Mouse (Mus musculus): Measurements from ENCODE around the gene Eva1b. TPM values are rescaled to one million over a fixed set of nuclear protein-coding genes. Genes with fewer than 3 reads are reported as not detected.

The Eva1b gene
- total RNA-seq (2021): 1 to 10 TPM; 2.4 to 2.9 TPM
- long read RNA-seq, experiment 1, partial matches to known transcripts: 0 of 3 reads
- long read RNA-seq, experiment 1, other reads (novel, unspliced or antisense): 1 of 3 reads
- long read RNA-seq, experiment 2, partial matches to known transcripts: 0 of 1 reads
- long read RNA-seq, experiment 2, other reads (novel, unspliced or antisense): 1 of 1 reads

DNA sequence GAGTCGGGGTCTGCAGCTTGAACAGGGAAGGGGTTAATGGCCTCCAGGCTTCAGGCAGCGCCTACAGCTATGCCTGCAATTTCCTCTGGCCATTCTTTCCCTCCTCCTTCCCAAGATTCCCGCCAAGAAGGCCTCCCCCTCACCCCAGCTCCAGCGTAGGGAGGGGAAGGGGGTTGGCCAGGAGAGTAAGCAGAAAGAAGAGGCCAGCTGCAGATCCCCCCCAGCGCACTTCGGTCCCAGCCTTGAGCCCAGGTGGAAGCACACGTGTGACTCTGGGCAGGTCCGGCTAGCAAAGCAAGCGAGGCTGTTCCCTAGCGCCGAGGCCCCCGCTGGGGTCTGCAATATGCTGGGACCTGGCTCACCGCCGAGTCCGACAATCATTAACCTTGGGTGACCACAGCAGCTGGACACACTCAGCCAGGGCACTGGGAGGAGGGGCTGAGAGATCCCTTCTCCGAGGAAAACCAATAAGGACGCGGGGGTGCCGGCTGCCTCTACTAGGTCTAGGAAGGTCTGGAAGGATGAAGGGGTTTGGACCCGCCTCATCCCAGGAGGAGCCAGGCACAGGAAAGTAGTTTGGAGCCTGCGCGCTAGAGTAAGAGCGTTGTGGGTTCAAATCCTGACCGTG, at the start of gene Eva1b:
Gene Eva1b, plus strand, starts transcription at position 212 of the 628 bp plus-strand sequence.
- DNase-seq (ENCODE audit: low spot score in 2 of 2): no peak

DNA sequence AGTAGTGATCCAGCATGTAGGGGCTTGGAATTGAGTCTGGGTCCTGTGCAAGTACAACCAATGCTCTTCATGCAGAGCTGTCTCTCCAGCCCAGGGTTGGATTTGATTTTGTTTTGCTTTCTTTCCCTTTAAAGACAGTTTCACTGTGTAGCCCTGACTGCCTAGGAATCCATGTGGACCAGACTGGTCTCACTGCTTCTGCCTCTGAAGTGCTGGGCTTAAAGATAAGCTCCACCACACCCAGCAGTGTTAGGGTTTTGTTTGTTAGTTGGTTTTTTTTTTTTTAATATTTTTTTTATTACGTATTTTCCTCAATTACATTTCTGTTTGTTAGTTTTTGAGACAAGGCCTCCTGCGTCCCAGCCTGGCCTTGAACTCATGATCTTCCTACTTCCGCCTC, 48.2 kb upstream of the Eva1b start:
- no peak for DNase-seq (ENCODE audit: low spot score in 2 of 2)

DNA sequence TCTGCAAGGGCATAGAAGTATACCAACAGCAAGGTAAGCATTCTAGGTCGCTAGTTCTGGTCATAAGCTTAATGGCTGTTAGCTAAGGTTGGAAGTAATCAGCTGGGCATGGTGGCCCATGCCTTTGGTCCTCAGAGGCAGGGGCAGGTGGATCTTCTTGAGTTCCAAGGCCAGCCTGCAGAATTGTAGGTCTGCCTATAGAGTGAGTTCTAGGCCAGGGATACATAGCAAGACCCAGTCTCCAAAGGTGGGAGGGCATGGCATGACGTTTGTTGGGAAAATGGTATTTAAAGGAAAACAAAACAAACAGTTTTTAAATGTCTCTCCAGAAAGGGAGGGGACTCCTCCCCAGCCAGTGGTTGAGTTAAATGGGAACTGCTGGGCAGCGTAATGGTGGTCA, 46.8 kb upstream of the Eva1b start:
- DNase-seq (ENCODE audit: low spot score in 2 of 2): no peak

DNA sequence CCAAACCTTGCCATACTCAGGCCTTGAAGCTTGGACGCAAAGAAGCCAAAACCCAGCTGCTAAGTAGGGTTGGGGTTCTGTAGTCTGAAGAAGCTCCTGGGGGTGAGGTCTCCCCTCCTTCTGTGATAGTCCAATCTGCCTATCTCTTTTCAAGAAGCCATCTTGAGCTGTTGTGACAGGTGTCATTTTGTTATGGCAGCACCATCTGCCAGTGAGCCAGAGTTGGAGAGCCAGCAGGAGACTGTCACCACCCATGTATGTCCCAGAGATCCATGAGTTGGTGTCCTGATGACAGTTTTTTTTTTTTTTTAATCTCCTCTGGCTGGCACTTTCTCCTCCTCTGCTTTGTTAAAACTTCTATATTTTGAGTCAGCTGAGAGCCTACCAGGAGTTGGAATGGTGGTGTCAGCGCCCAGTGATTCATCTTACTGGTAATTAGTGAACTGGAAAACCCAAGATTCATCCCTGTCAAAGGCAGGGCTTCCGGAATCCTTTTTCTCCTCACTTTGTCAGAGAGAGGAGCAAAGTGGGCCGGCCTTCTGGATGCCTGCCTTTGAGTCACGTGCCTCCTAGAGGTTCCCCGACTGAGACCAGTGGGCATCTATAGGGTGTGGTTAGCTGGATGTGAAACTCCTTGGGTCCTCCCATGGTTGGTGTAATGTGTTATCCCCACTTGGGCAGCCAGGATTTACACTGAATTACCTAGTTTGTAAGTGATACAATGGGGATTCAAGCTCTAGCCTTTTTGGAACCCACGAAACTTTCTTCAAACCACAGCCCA, 45.3 kb upstream of the Eva1b start:
- peak; percentile 40 to 44 for DNase-seq (ENCODE audit: low spot score in 2 of 2)

DNA sequence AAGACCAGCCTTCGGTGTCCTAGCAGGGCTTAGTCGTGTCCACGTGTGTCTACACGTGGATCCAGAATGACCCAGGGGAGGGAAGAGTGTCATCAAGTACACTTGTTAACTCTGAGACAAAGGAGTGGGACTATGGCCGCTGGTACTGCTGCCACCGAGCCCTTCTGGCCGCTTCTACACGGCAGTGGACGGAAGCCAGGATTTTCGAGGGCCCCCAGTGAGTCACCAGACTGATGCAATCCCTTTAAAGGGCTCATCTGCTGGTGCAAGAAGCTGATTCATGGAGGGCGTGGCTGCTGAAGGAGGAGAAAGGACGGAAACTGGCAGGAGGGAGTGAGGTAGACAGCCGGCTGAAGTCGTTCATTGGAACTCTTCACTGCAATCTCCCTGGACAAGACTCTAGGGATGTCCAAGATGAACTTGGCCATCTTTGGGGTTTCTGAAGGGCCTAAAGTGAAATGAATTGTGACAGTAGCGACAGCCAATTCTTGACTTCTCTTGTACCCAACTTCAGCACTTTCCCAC, 44.4 kb upstream of the Eva1b start:
- peak; percentile 84 to 85 for DNase-seq (ENCODE audit: low spot score in 2 of 2)

DNA sequence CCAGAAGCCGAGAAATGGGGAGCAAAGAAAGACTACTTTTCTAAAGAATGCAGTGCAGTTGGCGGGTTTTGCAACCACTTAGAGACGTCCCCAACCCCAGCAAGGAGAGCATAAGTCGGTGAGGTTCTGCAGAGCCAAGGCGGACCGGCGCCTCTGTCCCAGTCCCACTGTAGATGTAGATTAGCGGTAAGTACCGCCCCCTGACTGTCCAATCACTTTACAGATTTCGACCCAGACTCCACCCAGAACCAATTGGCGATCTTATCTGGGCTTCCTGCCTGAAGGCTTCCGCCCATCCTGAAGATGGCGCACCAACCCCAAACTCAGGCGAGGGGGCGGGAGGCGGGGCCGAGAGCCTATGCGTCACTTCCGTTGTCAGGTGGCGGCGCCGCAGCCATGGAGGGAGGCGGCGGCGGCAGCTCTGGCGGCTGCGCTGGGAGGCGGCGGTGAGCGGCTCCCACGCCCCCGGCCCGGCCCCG, 43.9 kb upstream of the Eva1b start, which contains the start of gene Stk40:
Gene Stk40, plus strand, starts transcription at position 368 of the 479 bp plus-strand sequence.
- peak; percentile 90 to 95 for DNase-seq (ENCODE audit: low spot score in 2 of 2)

DNA sequence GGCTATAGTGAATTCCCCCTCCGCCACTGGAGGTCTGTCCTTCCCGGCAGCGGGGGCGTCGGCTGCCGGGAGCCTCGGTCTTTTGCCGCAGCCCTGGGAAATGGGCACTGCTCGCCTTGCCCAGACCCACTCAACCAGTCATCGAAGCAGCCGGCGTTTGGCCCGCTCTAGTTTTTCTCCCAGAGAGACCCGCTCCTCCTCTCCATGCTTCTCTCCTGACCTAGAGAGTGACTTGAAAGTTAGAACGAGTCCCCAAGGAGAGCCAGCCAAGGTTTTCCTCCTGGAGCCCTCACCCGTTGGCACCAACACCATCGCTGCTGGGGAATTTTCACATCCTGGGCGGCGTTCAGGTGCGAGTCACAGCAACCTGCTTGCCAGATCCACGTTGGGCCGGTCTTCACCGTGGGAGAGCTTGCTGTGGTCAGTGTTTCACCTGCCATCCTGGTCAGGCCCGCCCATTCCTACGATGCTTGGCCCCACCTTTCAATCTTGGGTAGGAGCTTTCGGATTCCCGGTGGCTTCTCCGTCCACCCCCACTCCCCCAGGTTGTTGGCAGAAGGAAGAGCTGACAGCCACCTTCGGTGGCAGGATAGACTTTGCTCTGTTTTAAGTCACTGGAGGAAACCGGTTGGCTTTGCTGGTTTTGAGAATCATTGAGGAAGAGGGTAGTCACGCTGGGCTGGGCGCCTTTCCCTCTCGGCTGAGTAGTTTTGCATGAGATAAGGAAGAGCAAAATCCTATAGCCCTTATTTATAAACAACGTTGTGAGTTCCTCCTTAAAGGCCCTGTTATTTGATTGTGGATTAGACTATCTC, 43.1 kb upstream of the Eva1b start:
- DNase-seq (ENCODE audit: low spot score in 2 of 2): peak; percentile 33 to 44

DNA sequence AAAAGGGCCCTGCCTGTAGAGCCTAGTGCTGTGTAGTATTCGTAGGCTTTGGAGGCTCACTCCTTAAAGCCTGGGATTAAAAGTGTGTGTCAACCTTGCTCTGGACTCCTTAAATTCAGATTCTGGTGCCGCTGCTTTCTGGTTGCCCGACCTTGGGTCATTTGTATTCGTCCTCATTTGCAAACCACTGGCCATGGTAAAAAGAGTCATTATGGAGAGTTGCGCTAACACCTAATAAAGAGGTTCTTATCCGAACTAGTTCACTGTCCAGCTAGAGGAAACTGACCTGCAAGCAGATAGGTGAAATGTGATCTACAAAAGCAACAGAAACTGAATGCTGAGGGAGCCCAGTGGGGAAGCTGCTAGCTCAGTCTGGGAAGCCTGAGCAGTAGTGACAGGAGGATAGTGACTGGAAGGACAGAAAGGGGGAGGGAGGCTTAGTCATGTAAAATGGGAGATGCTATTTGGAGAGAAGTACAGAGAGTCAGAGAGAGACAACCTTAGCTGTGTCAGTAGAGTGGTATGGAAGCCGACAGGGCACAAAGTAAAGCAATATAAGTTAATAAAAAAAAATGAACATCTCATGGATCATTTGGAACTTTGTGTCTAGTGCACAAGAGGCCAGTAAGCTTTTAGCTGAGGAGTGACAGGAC, 42.3 kb upstream of the Eva1b start:
- DNase-seq (ENCODE audit: low spot score in 2 of 2): no peak

DNA sequence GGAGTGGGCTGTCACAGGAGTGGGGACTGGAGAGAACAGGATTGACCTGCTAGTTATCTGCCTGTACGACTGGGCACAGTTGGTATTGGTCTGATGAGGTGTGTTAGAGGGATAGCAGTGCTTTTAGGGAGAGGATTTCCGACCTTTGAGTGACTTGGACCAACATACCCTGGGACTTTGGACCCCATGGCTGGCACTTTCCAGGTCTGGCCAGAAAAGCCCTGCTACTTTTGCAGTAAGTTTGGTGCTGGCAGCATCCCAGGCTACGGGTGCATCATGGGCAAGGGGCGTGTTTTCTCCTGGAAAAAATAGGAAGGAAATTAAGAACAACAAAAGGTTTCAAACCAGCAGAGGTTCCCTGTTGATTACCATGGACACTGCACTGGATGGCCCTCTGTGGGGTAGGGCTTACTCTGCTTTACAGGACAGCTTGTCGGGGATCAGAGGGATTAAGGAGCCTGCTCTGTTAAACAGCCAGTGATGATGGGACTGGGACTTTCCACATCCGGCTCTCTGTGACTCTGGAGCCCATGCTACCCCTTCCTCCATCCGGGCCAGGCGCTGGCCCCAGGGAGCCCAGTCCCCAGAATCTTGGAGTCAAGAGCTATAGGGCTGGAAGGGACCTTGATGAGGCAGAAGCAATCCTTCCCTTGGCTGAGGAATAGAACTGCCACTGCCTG, 39.3 kb upstream of the Eva1b start:
- no peak for DNase-seq (ENCODE audit: low spot score in 2 of 2)

DNA sequence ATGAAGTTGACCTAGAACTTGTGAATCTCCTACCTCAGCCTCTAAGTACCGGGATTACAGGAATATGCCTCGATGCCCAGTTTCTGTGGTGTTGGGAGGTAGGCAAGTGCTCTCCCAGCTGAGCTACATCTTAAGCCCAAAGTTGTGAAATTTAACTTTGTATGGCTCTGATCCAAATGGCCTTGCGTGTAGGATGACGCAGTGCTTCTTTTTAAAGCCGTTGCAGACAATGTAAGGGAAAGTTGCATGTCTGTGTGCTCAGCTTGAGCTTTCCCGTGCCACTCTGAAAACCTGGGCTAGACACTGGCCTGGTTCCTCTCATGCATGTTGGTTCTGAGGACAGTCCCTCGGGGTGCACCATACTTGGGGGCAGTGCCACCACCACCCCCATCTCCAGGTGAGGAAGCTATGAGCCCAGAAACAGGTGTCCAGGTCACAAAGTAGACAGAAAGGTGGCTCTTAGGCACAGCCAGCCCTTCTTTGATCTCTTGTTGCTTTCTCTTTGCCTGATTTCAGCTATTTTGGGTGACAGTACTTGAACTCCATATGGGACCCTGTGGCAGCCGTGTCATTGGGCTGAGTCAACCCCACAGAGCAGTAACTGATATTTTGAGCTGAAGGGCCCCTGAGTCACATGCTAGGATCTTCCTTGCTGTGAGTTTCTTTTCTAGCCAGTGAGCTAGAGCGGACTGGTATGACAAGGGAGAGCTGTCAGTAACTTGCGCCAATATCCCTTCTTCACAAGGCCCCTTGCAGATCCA, 37.8 kb upstream of the Eva1b start:
- DNase-seq (ENCODE audit: low spot score in 2 of 2): no peak

DNA sequence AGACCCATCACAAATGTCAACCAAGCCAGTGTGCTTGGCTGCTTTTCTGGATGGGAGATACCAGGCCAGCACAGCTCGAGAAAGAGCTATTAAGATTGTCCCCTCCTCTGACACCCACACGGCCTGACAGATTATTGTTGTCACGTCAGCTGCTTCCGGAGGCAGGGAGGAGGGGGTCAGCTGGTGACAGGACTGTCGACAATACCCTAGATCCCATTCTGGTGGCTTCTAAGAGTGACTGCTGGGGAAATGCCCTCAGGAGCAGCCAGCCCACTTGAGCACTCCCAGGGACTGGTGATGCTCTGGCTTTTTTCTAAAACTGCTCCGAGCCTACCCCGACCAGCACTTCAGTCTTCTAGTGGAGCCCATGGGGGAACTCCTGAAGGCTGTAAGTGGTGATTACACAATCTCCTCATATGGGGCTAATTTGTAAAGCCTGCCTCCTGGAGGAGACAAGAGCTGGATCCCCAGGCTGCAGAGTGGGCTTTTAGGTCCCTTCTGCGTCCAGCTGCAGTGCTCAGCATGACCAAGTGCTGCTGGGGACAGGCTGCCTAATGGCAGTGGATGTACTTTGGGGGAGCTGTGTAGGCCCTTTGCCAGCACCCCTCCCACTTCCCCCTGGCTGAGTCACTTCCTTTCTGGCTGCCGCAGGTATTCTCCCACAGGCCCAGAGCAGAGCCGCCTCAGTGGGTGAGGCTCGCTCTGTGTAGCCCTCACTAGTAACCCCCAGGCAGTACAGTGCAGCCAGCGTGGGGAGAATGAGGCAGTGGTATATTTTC, 37.0 kb upstream of the Eva1b start:
- DNase-seq (ENCODE audit: low spot score in 2 of 2): peak; percentile 77 to 78

DNA sequence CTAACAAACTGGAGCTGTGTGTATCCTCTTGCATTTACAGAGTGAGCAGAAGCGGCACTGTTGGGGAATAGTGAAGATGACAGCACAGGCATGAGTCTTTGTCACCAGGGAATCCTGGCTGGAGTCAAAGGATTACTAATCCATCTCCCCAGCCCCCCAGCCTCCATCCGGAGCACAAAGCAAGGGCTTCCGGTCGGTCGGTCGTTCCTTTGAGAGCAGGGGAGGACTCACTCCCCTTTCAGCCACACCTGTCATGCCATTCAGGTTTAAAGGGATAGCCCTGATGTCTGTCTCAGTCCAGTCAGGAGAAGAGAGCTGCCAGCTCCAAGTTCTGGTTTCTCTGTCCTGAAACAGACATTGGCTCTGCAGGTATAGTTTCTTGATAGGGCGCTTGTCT, 36.4 kb upstream of the Eva1b start:
- DNase-seq (ENCODE audit: low spot score in 2 of 2): no peak

DNA sequence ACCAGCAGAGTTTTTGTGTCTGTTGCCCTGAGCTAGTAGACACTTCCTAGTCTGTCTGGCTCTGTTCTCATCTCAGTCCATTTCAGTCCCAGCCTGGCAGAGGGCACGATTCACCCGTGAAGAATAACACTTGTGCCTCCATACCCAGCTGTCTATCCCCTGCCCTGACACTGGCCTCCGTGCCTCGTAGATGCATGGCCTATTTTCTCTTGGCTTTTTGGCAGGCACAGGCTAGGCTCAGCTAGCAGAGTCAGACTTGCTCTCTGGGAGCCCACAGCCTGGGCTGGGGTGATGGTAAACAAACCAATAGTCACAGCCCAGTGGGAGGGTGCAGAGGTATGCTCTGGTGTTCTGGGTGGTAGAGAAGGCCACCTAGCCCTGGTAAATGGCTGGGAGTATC, 34.3 kb upstream of the Eva1b start:
- no peak for DNase-seq (ENCODE audit: low spot score in 2 of 2)

DNA sequence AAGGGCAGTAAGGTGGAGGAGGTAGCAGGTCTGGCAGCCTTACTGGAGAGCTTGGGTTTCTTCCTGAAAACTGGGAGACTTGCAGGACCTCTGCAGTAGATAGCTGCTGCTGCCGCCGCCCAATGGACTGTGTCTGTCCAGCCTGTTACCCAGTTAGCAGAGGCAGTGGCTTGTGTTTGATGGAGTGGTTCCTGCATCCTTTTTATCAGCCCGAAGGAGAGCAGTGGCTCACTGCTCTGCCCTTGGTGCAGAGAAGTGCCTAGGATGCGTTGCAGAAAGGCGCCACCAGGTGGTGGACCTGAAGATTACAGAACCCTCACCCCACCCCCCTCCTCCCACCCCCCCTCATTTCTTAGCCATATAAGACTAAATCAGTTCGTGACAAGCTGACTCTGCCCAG, 33.6 kb upstream of the Eva1b start:
- DNase-seq (ENCODE audit: low spot score in 2 of 2): peak in 1 of 2 experiments; percentile 51

DNA sequence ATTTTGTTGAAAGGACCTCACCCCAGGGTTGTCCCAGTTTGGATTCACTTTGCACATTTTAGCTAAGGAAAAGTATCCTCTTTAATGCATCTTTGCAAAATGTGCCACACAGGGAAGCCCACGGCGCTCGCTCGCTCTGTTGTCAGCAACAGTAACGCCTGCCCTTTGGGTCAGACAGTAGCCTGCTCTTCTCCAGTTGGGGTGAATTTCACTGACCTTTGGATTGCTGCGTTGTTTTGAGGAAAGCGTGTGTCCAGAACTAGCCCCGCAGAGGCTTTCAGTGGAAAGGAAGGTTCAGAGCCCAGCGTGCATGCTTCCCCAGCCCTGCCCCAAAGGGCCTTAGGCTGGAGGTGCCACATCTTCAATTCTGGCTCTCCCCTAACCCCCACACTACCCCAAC, 32.1 kb upstream of the Eva1b start:
- DNase-seq (ENCODE audit: low spot score in 2 of 2): no peak

DNA sequence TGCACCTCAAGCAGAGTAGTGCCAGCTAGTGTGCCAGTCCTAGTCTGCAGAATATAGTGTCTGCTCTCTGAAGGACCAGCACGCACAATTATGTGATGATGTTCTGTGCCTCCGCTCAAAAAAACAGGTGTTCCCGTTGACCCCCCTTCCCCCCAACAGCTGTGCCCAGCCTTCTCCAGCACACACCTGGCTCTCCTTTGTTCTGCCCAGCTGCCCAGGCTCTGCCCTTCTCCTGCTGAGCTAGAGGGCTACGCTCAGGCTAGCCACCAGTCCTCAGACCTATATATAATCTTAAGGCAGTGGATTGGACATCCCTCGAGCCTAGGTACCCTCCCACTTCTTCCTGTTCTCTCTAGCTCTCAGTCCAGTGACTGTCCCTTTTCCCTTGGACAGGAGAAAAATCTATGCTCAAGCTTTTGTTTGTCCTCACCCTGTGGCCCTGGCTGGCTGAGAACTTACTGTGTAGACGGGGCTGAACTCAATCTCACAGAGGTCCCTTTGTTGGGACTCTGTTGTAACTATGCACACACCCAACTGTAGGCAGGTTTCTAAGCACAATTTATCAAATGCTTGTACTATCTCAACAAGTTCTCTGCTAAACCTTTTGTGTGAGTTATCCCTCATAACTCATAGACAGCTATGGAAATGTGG, 31.5 kb upstream of the Eva1b start:
- no peak for DNase-seq (ENCODE audit: low spot score in 2 of 2)

DNA sequence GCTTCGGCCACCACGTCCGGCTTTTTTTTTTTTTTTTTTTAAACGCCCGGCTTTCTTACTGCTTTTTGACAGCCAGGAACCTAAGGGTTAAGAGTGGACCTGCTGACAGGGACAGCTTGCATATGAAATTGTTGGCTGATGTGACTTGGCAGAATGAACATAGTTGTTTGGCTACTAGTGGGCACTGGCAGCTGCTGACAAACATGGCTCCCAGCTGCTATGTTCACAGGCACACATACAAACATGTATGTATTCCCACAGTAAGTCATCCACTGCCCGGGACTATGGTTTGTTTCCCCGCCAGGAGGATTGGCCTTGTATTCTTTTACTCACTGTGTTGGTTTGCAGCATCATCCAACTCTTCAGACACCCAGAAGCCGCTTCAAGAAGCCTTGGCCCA, 30.4 kb upstream of the Eva1b start:
- no peak for DNase-seq (ENCODE audit: low spot score in 2 of 2)

DNA sequence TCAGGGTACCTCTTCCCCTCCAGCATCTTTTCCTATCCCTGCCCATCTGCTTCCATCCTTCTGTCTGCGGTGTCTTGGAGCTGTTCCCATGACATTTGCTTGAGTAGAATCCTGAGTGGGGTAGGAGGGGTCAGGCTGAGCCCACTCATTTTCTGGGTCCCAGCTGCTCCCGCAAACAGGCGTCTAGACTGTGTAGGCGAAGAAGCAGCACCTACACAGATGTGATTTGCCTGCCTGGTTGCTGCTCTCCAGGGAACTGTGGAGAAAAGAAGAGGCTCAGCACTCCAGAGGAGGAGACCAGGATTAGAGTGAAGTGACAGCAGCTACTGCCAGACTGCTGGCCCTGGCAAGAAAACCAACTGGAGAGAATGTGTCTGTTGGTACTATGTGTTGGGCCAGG, 28.9 kb upstream of the Eva1b start:
- DNase-seq (ENCODE audit: low spot score in 2 of 2): peak; percentile 63 to 75
